Mouse (Mus musculus) layer of hippocampus, adult 6 months (tissue): ENCODE data around the gene Pts. TPM values are rescaled to one million over a fixed set of nuclear protein-coding genes. Genes with fewer than 3 reads are reported as not detected.

Experiments
- long read RNA-seq, 2 experiments: library from polyadenylated mRNA; unstranded; transcript quantifications; one replicate each; pipeline ENCODE4 v2.0.0; 2019 to 2020
- polyA plus RNA-seq: library from polyadenylated mRNA; unstranded; fragments of <200 nt; fragmentation: Nextera tagmentation; gene quantifications from 2 replicates; pipeline ENCODE4 v1.2.3, GENCODE M21; 2021

Gene Pts
- polyA plus RNA-seq, result 134 TPM in 2 replicates
- long read RNA-seq, experiment 1, full-length matches to known transcripts, result 75 of 110 reads
- long read RNA-seq, experiment 1, partial matches to known transcripts, result 2 of 110 reads
- long read RNA-seq, experiment 1, other reads (novel, unspliced or antisense), result 33 of 110 reads
- long read RNA-seq, experiment 2, full-length matches to known transcripts, result 62 of 106 reads
- long read RNA-seq, experiment 2, partial matches to known transcripts, result 9 of 106 reads
- long read RNA-seq, experiment 2, other reads (novel, unspliced or antisense), result 35 of 106 reads

GRCm38 (mm10) chr9:50528293-50528892 lies at the start of gene Pts:
Gene Pts (minus strand): TSS chr9:50528724.

GRCm38 (mm10) chr9:50561145-50561917 lies 32.8 kb upstream of the Pts start, which contains the start of gene Tex12:
Gene Tex12 (minus strand): TSS chr9:50561325.

DNA sequence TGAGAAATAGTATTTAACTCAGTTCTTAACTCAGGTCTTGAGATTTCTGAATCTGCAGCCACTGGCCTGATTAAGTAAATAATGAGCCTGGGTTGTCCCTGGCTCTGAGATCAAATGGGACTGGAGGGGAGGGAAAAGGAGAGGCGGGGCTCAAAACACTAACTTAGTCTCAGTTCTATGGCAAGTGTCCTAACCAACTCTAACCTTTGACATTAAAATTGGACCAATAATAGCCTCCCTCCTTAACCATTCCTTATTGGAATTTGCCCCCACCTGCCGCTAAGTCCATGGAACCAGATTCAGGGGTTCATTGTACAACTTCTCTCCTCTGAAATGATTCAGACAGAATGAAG lies 26.5 kb upstream of the Pts start, which contains the start of gene Bco2:
Gene Bco2 (minus strand): TSS at position 88 of the 353 bp plus-strand sequence.

GRCm38 (mm10) chr9:50554241-50555093 lies 25.9 kb upstream of the Pts start, which contains the start of gene Il18:
Gene Il18 (plus strand): TSS chr9:50554827.

DNA sequence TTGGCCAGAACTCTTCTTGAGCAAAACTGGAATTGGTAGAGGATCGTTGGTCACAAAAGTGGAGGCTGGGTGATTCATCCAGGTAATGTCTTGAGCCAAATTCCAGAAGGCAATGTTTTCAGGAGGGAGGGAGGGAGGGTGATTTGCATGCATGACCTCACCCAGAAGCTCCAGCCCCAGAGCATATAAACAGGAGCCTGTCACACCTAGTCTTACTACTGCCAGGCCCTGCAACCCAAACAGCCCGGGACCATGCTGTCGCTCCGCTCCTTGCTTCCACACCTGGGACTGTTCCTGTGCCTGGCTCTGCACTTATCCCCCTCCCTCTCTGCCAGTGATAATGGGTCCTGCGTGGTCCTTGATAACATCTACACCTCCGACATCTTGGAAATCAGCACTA lies 34.2 kb downstream of the Pts start, which contains the start of gene Plet1:
Gene Plet1 (plus strand): TSS at position 215 of the 400 bp plus-strand sequence.

Other genes starting within 250 kb of the Pts start
- gene Rpl10-ps3, start 183.8 kb downstream of the Pts start, polyA plus RNA-seq, result 24.7 and 25.3 TPM in 2 replicates
- gene Plet1, start 34.2 kb downstream of the Pts start, polyA plus RNA-seq, result 0.24 and 0.33 TPM in 2 replicates
- 58.9 and 65.7 TPM in 2 replicates for gene Il18, start 26.1 kb upstream of the Pts start, polyA plus RNA-seq
- 3.0 and 3.7 TPM in 2 replicates for gene Bco2, start 26.5 kb upstream of the Pts start, polyA plus RNA-seq
- gene Tex12, start 32.6 kb upstream of the Pts start, polyA plus RNA-seq, result 0.16 TPM in 1 of 2 replicates, not detected in the other
- 162 and 171 TPM in 2 replicates for gene Sdhd, start 75.1 kb upstream of the Pts start, polyA plus RNA-seq
- 984 and 1,066 TPM in 2 replicates for gene Timm8b, start 75.2 kb upstream of the Pts start, polyA plus RNA-seq
- gene Pih1d2, start 88.6 kb upstream of the Pts start, polyA plus RNA-seq, result 5.5 and 8.0 TPM in 2 replicates
- gene Nkapd1, start 88.7 kb upstream of the Pts start, polyA plus RNA-seq, result 15.6 and 17.5 TPM in 2 replicates
- gene Dlat, start 131.1 kb upstream of the Pts start, polyA plus RNA-seq, result 35.3 and 36.1 TPM in 2 replicates
- 29.8 and 33.8 TPM in 2 replicates for gene Dixdc1, start 210.8 kb upstream of the Pts start, polyA plus RNA-seq
- 3.4 and 3.6 TPM in 2 replicates for gene 2310030G06Rik, start 217.8 kb upstream of the Pts start, polyA plus RNA-seq
- 308 and 325 TPM in 2 replicates for gene Cryab, start 222.6 kb upstream of the Pts start, polyA plus RNA-seq
- gene Hspb2, start 223.6 kb upstream of the Pts start, polyA plus RNA-seq, result 2.2 and 3.1 TPM in 2 replicates
- 5.2 and 6.0 TPM in 2 replicates for gene Fdxacb1, start 239.5 kb upstream of the Pts start, polyA plus RNA-seq
- gene Alg9, start 246.3 kb upstream of the Pts start, polyA plus RNA-seq, result 10.0 and 10.5 TPM in 2 replicates
- 95.2 and 108 TPM in 2 replicates for gene 1110032A03Rik, start 246.8 kb upstream of the Pts start, polyA plus RNA-seq